Mouse (Mus musculus): ENCODE results near the gene St3gal6. TPM values are rescaled to one million over a fixed set of nuclear protein-coding genes. Genes with fewer than 3 reads are reported as not detected.

St3gal6 gene
- total and polyA plus RNA-seq, 3 experiments: 4.0 to 8.9 TPM; not detected in 1

DNA sequence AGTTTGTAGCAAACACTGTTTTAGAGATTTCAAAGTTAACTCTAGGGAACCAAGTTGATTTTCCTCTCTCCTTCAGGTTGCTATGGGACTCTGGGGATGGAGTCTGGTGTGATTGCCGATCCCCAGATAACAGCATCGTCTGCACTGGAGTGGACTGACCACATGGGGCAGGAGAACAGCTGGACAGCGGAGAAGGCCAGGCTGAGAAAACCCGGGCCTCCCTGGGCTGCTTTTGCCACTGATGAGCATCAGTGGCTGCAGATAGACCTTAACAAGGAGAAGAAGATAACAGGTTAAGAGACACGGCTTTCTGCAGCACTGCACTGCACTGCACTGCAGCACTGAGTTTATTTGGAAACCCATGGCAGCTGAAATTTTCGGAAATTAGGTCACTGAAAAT lies 73.4 kb downstream of the St3gal6 start:
- H3K27ac ChIP-seq (ENCODE audit: control insufficient read depth, low read depth, low read length): no peak overlapping the region
- no peak for TF ChIP-seq TAL1 (IDR thresholded peaks at IDR 0.05; ENCODE audit: low read length)
- no peak for TF ChIP-seq ELF1 (IDR thresholded peaks at IDR 0.05; ENCODE audit: low read depth, low read length)
- H3K9ac ChIP-seq (ENCODE audit: control insufficient read depth, low read depth, low read length, poor library complexity, severe bottlenecking): no peak overlapping the region
- no peaks in the 10 kb centered on the region for H3K9me3 ChIP-seq (replicated peaks; ENCODE audit: insufficient read depth, low read length)
- peaks cover 0 to 19% of the 10 kb centered on the region in 2 experiments; a peak in 2 of 4 replicates for H3K36me3 ChIP-seq (ENCODE audit: control insufficient read depth in 1 of 2, insufficient read depth in 2 of 2, low read length in 2 of 2)
- H3K27me3 ChIP-seq (ENCODE audit: control insufficient read depth in 1 of 2, insufficient read depth in 2 of 2, low read length in 2 of 2): no peaks in the 10 kb centered on the region
- H3K4me1 ChIP-seq (ENCODE audit: control insufficient read depth in 1 of 2, insufficient read depth in 2 of 2, low read length in 2 of 2): peaks cover 10 to 18% of the 10 kb centered on the region in 2 experiments
- DNase-seq (ENCODE audit: low read depth, low spot score): no peak
- no peaks in the 10 kb centered on the region for H3K79me2 ChIP-seq (ENCODE audit: control insufficient read depth, insufficient read depth, low read length, poor library complexity)
- no peak overlapping the region for H3K4me3 ChIP-seq (ENCODE audit: control insufficient read depth in 1 of 2, insufficient read depth in 1 of 2, low read depth in 2 of 2, low read length in 2 of 2)

DNA sequence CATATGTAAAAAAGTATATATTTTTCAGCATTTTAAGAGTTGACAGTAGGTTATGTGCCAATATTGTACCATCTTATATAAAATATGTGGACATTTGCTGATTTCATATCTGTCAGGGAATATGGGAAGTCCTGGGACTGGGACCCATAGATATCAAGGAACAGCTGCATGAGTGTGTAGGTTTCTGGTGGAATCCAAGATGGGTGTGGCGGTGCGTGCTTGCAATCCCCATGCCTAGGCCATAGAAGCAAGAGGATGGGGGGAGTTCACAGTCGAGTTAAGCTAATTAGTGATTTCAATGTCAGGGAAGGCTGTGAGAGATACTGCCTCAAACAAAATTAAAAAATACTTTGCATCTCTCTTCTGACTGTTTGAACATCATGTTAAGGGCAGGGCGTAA lies 75.0 kb downstream of the St3gal6 start:
- no peaks in the 10 kb centered on the region for H3K79me2 ChIP-seq (ENCODE audit: control insufficient read depth, insufficient read depth, low read length, poor library complexity)
- H3K9me3 ChIP-seq (replicated peaks; ENCODE audit: insufficient read depth, low read length): no peaks in the 10 kb centered on the region
- H3K27me3 ChIP-seq (ENCODE audit: control insufficient read depth in 1 of 2, insufficient read depth in 2 of 2, low read length in 2 of 2): no peaks in the 10 kb centered on the region
- no peak for DNase-seq (ENCODE audit: low read depth, low spot score)
- no peak overlapping the region for H3K9ac ChIP-seq (ENCODE audit: control insufficient read depth, low read depth, low read length, poor library complexity, severe bottlenecking)
- TF ChIP-seq UBTF (IDR thresholded peaks at IDR 0.05; ENCODE audit: borderline replicate concordance, insufficient read depth, low read depth, low read length): no peak
- TF ChIP-seq GABPA (IDR thresholded peaks at IDR 0.05; ENCODE audit: low read depth, low read length): no peak
- no peak for TF ChIP-seq MAZ (IDR thresholded peaks at IDR 0.05; ENCODE audit: low read depth, low read length)
- TF ChIP-seq TCF12 (IDR thresholded peaks at IDR 0.05; ENCODE audit: low read depth, low read length): no peak
- TF ChIP-seq CHD1 (IDR thresholded peaks at IDR 0.05; ENCODE audit: low read depth, low read length): no peak
- no peak for TF ChIP-seq CHD2 (IDR thresholded peaks at IDR 0.05; ENCODE audit: low read length)
- TF ChIP-seq ETS1 (IDR thresholded peaks at IDR 0.05; ENCODE audit: low read depth, low read length): no peak
- TF ChIP-seq MYC (IDR thresholded peaks at IDR 0.05; ENCODE audit: low read depth, low read length): no peak
- TF ChIP-seq POLR2AphosphoS2 (IDR thresholded peaks at IDR 0.05; ENCODE audit: low read length): no peak
- no peak overlapping the region for H3K27ac ChIP-seq (ENCODE audit: control insufficient read depth, low read depth, low read length)
- H3K4me1 ChIP-seq (ENCODE audit: control insufficient read depth in 1 of 2, insufficient read depth in 2 of 2, low read length in 2 of 2): peaks cover 8 to 10% of the 10 kb centered on the region in 2 experiments
- H3K36me3 ChIP-seq (ENCODE audit: control insufficient read depth in 1 of 2, insufficient read depth in 2 of 2, low read length in 2 of 2): peaks cover 0 to 12% of the 10 kb centered on the region in 2 experiments; a peak in 2 of 4 replicates
- H3K4me3 ChIP-seq (ENCODE audit: control insufficient read depth in 1 of 2, insufficient read depth in 1 of 2, low read depth in 2 of 2, low read length in 2 of 2): no peak overlapping the region

DNA sequence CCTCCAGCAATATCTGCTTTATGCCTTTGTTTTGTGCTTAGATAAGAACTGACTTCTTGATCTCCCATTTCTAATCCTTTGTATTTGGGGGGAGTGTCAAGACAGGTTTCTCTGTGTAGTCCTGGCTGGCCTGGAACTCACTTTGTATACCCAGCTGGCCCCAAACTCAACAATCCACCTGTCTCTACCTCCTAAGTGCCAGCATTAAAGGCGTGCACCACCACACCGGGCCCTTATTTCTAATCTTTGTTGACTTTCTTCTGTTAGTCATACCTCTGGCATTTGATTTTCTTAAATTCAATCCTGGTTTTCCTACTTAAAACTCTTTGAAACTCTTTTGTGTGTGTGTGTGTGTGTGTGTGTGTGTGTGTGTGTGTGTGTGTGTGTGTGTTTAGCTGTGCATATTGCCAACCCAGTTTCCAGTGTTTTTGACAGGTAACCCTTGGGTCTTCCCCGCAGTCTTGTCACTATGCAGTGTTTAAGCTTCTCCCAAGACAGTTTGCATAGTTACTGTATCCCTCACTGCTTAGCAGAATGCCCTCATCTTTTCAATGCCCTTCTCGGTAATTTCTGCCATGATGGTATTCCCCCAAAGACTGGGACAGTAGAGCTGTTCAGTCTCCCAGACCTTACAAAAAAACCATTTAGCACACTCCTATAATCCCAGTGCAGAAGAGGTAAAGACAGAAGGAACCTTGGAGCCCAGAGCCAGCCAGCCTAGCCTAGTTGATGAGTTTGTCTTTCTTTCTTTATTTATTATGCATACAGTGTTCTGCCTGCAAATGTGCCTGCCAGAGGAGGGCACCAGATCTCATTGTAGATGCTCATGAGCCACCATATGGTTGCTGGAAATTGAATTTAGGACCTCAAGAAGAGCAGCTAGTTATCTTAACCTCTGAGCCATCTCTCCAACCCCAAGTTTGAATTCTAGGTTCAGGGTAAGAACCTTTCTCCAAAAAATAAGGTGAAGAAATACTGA lies 77.5 kb downstream of the St3gal6 start:
- no peaks in the 10 kb centered on the region for H3K4me1 ChIP-seq (ENCODE audit: control insufficient read depth in 1 of 2, insufficient read depth in 2 of 2, low read length in 2 of 2)
- no peaks in the 10 kb centered on the region for H3K27me3 ChIP-seq (ENCODE audit: control insufficient read depth in 1 of 2, insufficient read depth in 2 of 2, low read length in 2 of 2)
- TF ChIP-seq ZNF384 (IDR thresholded peaks at IDR 0.05; ENCODE audit: low read depth, low read length): no peak
- TF ChIP-seq RAD21 (IDR thresholded peaks at IDR 0.05; ENCODE audit: low read depth, low read length): peak; percentile 20
- peak; percentile 39 for TF ChIP-seq SMC3 (IDR thresholded peaks at IDR 0.05; ENCODE audit: low read depth, low read length)
- peak in 1 of 3 experiments; percentile 25; a peak in 2 of 6 replicates for TF ChIP-seq CTCF (IDR thresholded peaks at IDR 0.05 in 2 of 3, conservative IDR thresholded peaks at IDR 0.05 in 1 of 3; ENCODE audit: control insufficient read depth in 1 of 3, insufficient read depth in 1 of 3, low read depth in 2 of 3, low read length in 3 of 3, poor library complexity in 1 of 3, severe bottlenecking in 1 of 3)
- no peak for TF ChIP-seq ZKSCAN1 (IDR thresholded peaks at IDR 0.05; ENCODE audit: low read depth, low read length)
- no peak for DNase-seq (ENCODE audit: low read depth, low spot score)
- no peaks in the 10 kb centered on the region for H3K79me2 ChIP-seq (ENCODE audit: control insufficient read depth, insufficient read depth, low read length, poor library complexity)
- H3K9ac ChIP-seq (ENCODE audit: control insufficient read depth, low read depth, low read length, poor library complexity, severe bottlenecking): no peak overlapping the region
- no peaks in the 10 kb centered on the region for H3K36me3 ChIP-seq (ENCODE audit: control insufficient read depth in 1 of 2, insufficient read depth in 2 of 2, low read length in 2 of 2)
- no peak overlapping the region for H3K4me3 ChIP-seq (ENCODE audit: control insufficient read depth in 1 of 2, insufficient read depth in 1 of 2, low read depth in 2 of 2, low read length in 2 of 2)
- no peaks in the 10 kb centered on the region for H3K9me3 ChIP-seq (replicated peaks; ENCODE audit: insufficient read depth, low read length)
- no peak overlapping the region for H3K27ac ChIP-seq (ENCODE audit: control insufficient read depth, low read depth, low read length)

Measured in MEL (cell line).